Mouse (Mus musculus): ENCODE data around the gene Ccdc59. TPM values are rescaled to one million over a fixed set of nuclear protein-coding genes. Genes with fewer than 3 reads are reported as not detected.

The Ccdc59 gene
- total RNA-seq (2021) (10 to 100 TPM; 11.2 to 11.3 TPM), polyA plus RNA-seq (2012; rRNA removed) (3.6 and 4.9 TPM in 2 replicates)
- long read RNA-seq, full-length matches to known transcripts, result 12 of 15 reads
- long read RNA-seq, partial matches to known transcripts, result 3 of 15 reads
- long read RNA-seq, other reads (novel, unspliced or antisense), result 0 of 15 reads

DNA sequence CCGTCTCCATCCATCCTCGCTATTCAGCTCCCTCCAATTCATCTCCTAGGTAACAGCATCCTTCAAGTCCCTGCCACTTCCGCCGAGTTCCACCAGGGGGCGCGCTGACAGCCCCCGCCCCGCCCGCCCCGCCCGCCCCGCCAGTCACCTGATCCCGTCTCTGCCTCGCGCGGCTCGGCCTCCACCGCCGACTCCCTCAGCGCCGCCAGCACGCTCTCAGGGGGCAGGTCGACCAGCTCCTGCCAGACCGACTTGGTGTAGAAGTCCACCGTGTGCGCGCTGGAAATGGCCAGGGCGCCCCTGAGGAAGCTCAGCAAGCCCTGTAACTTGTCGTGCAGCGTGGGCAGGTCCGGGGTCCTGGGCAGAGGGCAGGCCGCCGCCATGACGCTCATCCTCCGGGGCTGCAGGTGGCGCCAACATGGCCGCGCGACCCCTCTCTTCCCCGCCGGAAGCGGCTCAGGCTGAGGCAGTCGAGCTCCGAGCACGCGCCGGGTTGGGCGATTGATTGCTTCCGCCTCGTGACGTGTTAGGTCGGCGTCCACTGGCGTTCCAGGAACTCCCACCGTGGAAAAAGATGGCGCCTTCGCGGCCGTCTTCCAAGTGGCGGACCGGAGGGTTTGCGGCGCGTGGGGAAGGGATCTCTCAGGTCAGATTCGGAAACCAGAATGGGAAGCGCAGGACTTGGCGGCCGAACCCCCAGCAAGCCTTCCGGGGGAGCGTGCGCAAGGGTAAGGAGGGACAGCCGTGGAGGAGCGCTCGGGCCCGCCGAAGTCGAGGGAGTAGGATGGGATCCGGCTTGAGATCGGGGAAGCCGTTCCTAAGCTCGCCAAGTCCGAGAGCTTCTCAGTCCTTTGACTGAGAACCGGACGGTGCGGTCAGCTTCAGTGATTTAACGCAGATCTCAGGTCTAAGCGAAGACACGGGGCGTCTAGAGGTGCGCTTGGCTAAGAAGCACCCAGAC, at the start of gene Ccdc59, which contains the start of gene Mettl25:
TSS of gene Ccdc59 (plus strand) at position 140 of the 961 bp plus-strand sequence.
TSS of gene Mettl25 (minus strand) at position 453 of the 961 bp plus-strand sequence.
- intact Hi-C loops (cut with DNase I), result no loop called here
- peak; percentile 97 to 99 for DNase-seq
- Histone ChIP-seq H3K9ac (ENCODE audit: low read depth, low read length) (peak within 1 kb of the TSS; percentile 98), H3K27ac (peak within 1 kb of the TSS; percentile 95), H3K79me2 (replicated peaks; ENCODE audit: control insufficient read depth, insufficient read depth, low read length) (peaks cover 2% of the 10 kb centered on the region; the same call in 1 of the 2 replicates), H3K4me3 (peak within 1 kb of the TSS; percentile 74), H3K27me3 (ENCODE audit: control insufficient read depth, insufficient read depth, low read length) (no peaks in the 10 kb centered on the region), H3K36me3 (ENCODE audit: control insufficient read depth, insufficient read depth, low read length) (peaks cover 11% of the 10 kb centered on the region), H3K4me1 (ENCODE audit: control insufficient read depth, insufficient read depth, low read length) (peaks cover 2% of the 10 kb centered on the region; the same call in 1 of the 2 replicates)
- TF ChIP-seq CTCF (IDR thresholded peaks at IDR 0.05) (peak; percentile 86), POLR2A (IDR thresholded peaks at IDR 0.05; ENCODE audit: insufficient read depth, low read depth, low read length) (peak; percentile 40), EP300 (IDR thresholded peaks at IDR 0.05; ENCODE audit: insufficient read depth, low read depth, low read length) (peak; percentile 77; the same call in 1 of the 2 replicates)
- WGBS, result under 1% methylated on average over 90 of the region's 90 CpGs

DNA sequence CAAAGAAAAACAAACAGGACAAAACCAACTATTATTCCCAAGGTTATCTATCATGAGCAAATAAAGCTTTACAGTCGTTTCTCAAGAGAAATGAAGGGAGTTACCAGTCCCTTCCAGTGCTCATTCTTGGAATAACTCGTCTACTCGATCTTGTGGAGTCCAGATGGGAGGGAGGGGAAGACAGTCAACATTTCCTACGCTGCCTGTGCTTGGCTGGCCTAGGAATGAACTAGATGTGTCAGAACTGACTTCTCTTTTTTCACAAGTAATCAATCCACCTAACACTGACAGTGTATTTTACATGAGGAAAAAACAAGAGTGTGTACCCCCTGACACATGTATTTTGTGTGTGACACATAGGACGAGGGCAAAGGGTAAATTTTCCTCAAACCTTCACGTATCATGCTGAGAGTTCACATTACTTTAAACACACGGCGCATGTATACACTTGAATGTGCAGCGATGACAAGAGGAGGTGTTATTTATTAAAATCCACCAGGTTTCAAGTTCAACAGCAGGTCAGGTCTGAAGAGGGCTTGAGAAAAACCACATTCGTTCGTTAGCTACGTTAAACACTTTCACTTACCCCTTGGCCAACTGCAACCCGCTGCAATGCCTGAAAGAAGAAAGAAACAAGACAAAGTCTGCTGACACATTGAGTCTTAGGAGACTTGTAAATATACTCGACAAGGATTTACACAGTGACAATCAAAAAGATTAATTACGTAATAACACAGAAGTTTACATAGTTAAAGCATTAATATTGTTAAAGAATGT, 46.9 kb upstream of the Ccdc59 start:
- Histone ChIP-seq H3K79me2 (replicated peaks; ENCODE audit: control insufficient read depth, insufficient read depth, low read length) (no peaks in the 10 kb centered on the region), H3K36me3 (ENCODE audit: control insufficient read depth, insufficient read depth, low read length) (no peaks in the 10 kb centered on the region), H3K27me3 (ENCODE audit: control insufficient read depth, insufficient read depth, low read length) (no peaks in the 10 kb centered on the region), H3K4me1 (ENCODE audit: control insufficient read depth, insufficient read depth, low read length) (no peaks in the 10 kb centered on the region), H3K27ac (no peak overlapping the region), H3K9ac (ENCODE audit: low read depth, low read length) (no peak overlapping the region), H3K4me3 (no peak overlapping the region)
- TF ChIP-seq CTCF (IDR thresholded peaks at IDR 0.05), result no peak
- no peak for TF ChIP-seq POLR2A (IDR thresholded peaks at IDR 0.05; ENCODE audit: insufficient read depth, low read depth, low read length)
- no peak for TF ChIP-seq EP300 (IDR thresholded peaks at IDR 0.05; ENCODE audit: insufficient read depth, low read depth, low read length)
- DNase-seq, result no peak
- 75% methylated on average over 15 of the region's 15 CpGs for WGBS
- intact Hi-C loops (cut with DNase I), result no loop called here

DNA sequence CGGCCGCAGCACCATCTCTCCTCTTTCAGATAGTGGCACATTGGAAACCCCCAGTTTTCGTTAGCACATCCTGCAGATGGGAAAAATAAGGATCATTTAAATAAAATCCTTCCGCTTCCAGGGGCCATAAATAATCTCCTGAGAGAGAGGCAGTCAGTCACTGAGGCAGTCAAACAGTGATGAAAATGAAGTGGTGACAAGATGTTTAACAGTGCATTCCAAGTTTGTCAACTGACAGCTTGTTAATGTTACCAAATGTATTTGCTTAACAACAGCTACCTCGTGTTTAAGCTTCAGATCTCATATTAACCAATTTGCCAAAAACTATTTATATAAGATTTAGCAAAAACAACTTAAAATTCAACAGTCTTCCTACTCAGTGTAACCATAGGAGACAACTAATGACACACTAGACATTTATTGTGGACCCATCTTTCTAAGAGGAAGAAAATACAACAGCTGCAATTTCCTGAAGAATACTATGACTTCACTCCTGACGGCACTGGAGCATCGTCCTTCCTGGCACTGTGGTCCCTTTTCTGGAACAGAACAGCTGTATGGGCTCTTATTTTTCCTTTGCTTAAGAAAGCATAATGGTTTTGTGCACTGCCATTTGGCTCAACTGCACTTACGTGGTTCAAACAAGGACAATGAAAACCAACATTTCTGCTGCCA, 43.5 kb upstream of the Ccdc59 start:
- Histone ChIP-seq H3K79me2 (replicated peaks; ENCODE audit: control insufficient read depth, insufficient read depth, low read length) (no peaks in the 10 kb centered on the region; the same call in 1 of the 2 replicates), H3K36me3 (ENCODE audit: control insufficient read depth, insufficient read depth, low read length) (no peaks in the 10 kb centered on the region), H3K9ac (ENCODE audit: low read depth, low read length) (no peak overlapping the region), H3K27ac (no peak overlapping the region), H3K27me3 (ENCODE audit: control insufficient read depth, insufficient read depth, low read length) (no peaks in the 10 kb centered on the region), H3K4me3 (no peak overlapping the region), H3K4me1 (ENCODE audit: control insufficient read depth, insufficient read depth, low read length) (no peaks in the 10 kb centered on the region)
- DNase-seq, result no peak
- TF ChIP-seq EP300 (IDR thresholded peaks at IDR 0.05; ENCODE audit: insufficient read depth, low read depth, low read length), result no peak
- no peak for TF ChIP-seq POLR2A (IDR thresholded peaks at IDR 0.05; ENCODE audit: insufficient read depth, low read depth, low read length)
- TF ChIP-seq CTCF (IDR thresholded peaks at IDR 0.05), result no peak
- intact Hi-C loops (cut with DNase I), result no loop called here
- 56% methylated on average over 8 of the region's 8 CpGs for WGBS

DNA sequence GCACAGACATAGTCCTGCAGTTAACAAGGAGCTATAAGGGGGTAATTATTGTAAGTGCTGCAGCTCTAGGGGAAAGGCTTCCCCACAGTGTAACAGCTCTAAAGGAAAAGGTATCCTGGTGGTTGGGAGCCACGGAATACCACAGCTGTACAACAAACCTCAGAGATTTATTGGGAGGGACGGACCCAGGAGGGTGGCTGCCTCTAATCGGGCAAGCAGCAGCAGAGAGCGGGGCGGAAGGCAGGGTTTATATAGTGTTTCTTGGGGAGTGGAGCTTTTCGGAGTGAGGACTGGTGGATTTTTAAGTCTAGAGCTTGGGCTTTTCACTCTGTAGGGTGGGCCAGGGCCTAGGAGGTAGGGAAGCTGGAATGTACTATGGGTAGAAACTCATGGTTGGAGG, 39.7 kb upstream of the Ccdc59 start:
- Histone ChIP-seq H3K27ac (no peak overlapping the region), H3K9ac (ENCODE audit: low read depth, low read length) (no peak overlapping the region), H3K4me1 (ENCODE audit: control insufficient read depth, insufficient read depth, low read length) (no peaks in the 10 kb centered on the region), H3K4me3 (no peak overlapping the region), H3K27me3 (ENCODE audit: control insufficient read depth, insufficient read depth, low read length) (no peaks in the 10 kb centered on the region), H3K36me3 (ENCODE audit: control insufficient read depth, insufficient read depth, low read length) (no peaks in the 10 kb centered on the region), H3K79me2 (replicated peaks; ENCODE audit: control insufficient read depth, insufficient read depth, low read length) (no peaks in the 10 kb centered on the region; the same call in 1 of the 2 replicates)
- intact Hi-C loops (cut with DNase I), result no loop called here
- no peak for DNase-seq
- WGBS, result 89% methylated on average over 6 of the region's 6 CpGs
- no peak for TF ChIP-seq EP300 (IDR thresholded peaks at IDR 0.05; ENCODE audit: insufficient read depth, low read depth, low read length)
- TF ChIP-seq POLR2A (IDR thresholded peaks at IDR 0.05; ENCODE audit: insufficient read depth, low read depth, low read length), result no peak
- TF ChIP-seq CTCF (IDR thresholded peaks at IDR 0.05), result no peak

DNA sequence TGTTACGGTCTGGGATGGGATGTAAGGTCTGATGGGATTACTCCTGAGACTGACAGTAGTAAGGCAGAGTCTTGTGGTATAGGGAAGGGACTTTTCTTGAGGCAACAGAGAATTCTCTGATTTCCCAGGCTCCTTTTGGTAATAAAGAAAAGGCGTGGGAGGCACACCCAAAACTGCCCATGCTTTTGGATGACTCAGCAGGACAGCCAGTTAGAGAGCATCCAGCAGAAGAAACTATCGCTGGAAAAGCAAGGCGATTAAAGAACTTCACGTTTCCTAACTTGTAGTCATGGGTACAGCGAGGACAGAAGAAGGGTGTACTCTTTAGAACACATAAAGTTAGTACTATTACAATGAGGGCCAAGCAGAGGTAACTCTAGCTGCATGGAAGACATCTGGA, 38.7 kb upstream of the Ccdc59 start:
- Histone ChIP-seq H3K27me3 (ENCODE audit: control insufficient read depth, insufficient read depth, low read length) (no peaks in the 10 kb centered on the region), H3K4me3 (no peak overlapping the region), H3K27ac (no peak overlapping the region), H3K79me2 (replicated peaks; ENCODE audit: control insufficient read depth, insufficient read depth, low read length) (no peaks in the 10 kb centered on the region; the same call in 1 of the 2 replicates), H3K9ac (ENCODE audit: low read depth, low read length) (no peak overlapping the region), H3K4me1 (ENCODE audit: control insufficient read depth, insufficient read depth, low read length) (no peaks in the 10 kb centered on the region), H3K36me3 (ENCODE audit: control insufficient read depth, insufficient read depth, low read length) (no peaks in the 10 kb centered on the region)
- intact Hi-C loops (cut with DNase I), result no loop called here
- TF ChIP-seq EP300 (IDR thresholded peaks at IDR 0.05; ENCODE audit: insufficient read depth, low read depth, low read length) (no peak), CTCF (IDR thresholded peaks at IDR 0.05) (no peak), POLR2A (IDR thresholded peaks at IDR 0.05; ENCODE audit: insufficient read depth, low read depth, low read length) (no peak)
- DNase-seq, result no peak
- WGBS, result 91% methylated on average over 6 of the region's 6 CpGs

Data from heart, adult 2 months (tissue).